Mouse (Mus musculus) left cerebral cortex, postnatal 36 days (tissue): Measurements from ENCODE around the gene Cish. TPM values are rescaled to one million over a fixed set of nuclear protein-coding genes. Genes with fewer than 3 reads are reported as not detected.

ENCODE experiments used
- DNase-seq, 2 experiments: peaks; one replicate each; pipeline ENCODE4 v3.0.0; 2021 to 2022; ENCODE audit warnings: low spot score in 2 of 2, mixed read lengths in 1 of 2
- intact Hi-C: fragments of 180-260 bp; cut with DNase I; formaldehyde crosslinking; loops from one replicate; pipeline ENCODE4 v1.15.1; 2025
- total RNA-seq, 2 experiments: library from RNA; stranded (reverse); gene quantifications; 2 replicates each; pipeline ENCODE4 v1.2.3; 2021

The Cish gene
- total RNA-seq, 2 experiments from 2014 or later, result 4.8 to 11.0 TPM

DNA sequence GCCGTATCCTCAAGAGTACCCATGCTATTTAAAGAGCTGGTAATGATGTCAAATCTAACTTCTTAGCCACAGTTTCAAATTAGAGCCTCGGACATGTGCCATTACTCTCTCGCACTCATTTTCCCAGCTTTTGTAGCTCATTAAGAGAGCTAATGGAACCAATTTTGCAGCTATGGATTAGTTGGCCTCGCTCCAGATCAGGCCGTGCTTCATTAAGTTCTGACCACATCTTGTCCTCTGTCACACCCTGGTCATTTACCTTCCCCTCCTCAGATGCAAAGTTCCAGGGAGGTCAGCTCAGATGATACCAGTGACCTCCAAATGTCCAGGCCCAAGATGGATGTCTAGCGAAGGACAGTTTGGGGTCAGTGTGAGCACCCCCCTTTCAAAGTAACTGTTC lies 21.1 kb upstream of the Cish start:
- no peak for DNase-seq
- intact Hi-C loops, result no loop called here

DNA sequence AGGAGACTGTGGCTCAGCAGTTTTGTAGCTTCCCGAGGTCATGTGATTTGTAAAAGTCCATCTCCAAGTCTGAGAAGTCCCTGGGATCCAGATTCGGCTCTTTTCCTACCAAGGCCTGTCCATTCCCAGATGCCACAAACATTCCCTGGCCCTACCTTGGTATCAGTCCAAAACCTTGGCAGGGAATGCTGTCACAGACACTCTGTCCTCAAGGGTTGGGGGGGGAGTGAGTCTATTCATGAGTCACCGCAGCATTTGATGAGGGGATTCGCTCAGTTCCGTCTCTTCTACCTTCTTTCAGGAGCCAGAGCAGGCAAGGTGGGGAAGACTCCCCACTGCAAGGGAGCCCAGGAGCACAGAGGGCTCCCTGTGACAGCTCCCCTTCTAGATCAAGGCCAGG lies 20.1 kb upstream of the Cish start:
- no peak for DNase-seq
- intact Hi-C loops, result no loop called here

DNA sequence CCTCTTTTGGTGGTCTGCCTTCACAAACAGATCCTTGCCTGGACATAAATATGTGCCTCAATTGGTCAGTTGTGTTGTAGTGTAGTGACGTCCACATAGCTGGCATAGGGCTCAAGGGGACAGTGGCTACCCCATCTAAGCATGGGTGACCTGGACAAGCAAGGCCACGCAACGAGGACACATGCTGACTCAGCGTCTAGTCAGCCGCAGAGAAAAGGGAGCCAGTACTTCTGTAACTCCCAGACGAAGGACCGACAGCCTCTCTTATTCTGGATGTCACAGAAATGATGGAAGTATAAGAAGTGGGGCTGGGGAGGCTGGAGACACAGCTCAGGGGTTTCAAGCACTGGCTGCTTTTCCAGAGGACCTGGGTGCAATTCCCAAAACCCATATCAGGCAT lies 18.2 kb upstream of the Cish start:
- no peak for DNase-seq
- intact Hi-C loops, result no loop called here

DNA sequence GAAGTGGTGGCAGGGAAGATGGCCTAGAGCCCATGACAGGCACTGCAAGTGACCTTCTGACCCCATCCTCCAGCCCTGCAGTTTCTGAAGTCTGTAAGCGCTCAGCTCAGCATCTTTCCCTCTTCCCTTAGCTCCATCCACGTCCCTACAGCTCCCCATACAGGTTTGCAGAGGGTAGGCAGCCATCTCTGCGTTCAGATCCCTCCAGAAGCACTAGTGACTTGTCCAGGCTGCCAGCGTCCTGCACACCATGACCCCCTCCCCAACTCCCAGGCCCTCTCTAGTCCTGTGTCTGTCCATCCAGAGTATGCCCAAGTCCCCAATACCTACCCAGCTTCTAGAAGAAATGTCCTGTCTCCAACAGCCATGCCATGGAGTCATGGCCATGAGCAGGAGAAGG lies 17.7 kb upstream of the Cish start:
- intact Hi-C loops, result no loop called here
- DNase-seq, result peak in 1 of 2 experiments; percentile 33

DNA sequence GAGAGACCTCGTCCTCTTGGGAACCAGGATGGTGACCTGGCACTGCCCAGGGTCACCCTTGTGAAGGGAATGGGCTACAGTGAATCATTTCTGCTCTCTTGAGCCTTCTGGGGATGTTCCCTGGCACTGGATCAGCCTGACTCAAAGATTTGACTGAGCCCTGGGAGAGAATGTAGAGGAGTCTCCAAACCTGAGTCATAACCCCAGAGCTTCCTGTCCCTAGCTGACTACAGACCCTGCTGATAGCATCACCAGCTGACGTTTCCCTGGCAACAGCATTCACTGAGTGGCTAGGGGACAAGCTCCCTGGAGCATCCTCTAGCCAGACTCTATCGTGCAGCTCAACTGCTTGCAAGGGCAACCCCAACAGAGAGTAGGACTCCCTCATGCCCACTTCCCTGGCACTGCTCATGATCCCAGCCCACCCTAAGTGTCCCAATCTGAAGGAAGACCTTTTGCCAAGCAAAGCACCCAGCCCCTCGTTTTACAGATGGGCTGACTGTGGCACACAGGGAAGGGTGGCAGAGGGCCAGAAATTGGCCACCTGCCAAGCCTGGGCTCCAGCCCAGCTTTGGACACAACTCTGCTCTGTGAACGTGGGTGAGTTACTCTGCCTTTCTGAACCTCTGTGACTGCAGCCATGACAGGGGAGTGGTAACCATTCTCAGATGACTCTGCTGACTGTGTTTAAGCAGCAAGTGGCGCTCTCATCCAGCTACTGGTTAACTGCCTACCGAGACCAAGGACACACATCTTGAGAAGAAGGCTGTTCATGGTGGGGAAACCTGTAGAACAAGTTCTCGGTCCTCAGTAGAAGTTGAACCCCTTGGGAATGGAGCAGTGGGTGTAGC lies 17.1 kb upstream of the Cish start:
- intact Hi-C loops, result no loop called here
- no peak for DNase-seq

DNA sequence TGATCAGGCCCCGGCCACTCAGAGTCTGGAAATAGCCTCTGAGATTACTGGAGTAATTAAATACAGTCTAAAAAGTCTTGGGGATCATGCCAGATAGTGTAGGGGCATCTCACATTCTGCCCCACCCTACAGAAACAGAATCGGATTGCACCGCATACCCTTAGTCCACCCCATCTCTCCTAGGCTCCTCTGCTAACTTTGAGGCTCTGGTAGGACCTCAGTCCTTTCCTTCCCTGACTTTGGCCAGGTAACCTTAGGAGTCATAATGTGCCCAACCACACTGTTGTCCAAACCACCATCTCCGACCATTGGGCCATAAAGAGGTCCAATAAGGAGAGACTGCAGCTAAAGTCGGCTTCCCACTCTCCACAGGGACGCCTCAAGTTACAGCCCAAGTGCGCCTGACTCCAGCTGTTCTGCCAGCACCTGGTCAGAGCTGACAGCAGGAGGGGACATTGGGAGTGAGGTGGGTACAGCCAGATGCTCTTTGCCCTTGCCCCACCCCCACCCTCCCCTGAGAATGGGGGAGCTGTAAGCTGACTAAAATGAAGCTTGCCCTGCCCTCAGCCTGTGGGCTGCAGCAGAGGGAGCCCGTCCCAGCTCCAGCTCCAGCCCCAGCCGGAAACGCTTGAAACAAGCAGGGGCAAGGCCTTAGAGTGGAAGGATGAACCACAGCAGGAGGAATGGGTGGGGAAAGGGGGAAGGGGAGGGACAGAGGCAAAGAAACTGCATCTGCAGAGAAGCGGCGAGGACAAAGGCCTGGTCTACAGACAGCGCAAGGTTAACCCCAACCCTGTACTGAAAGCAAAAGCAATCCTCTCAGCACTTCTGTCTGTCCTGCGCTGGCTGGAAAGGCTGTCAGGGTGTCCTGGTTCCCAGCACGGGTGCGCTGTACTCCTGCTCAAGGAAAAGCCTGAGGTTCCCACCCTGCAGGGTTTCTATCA lies 16.2 kb upstream of the Cish start:
- intact Hi-C loops, result loop anchor here (10.0 kb wide), 1 partner anchor 595 kb away; the partner anchor contains the start of gene Tex264
- DNase-seq, result no peak

DNA sequence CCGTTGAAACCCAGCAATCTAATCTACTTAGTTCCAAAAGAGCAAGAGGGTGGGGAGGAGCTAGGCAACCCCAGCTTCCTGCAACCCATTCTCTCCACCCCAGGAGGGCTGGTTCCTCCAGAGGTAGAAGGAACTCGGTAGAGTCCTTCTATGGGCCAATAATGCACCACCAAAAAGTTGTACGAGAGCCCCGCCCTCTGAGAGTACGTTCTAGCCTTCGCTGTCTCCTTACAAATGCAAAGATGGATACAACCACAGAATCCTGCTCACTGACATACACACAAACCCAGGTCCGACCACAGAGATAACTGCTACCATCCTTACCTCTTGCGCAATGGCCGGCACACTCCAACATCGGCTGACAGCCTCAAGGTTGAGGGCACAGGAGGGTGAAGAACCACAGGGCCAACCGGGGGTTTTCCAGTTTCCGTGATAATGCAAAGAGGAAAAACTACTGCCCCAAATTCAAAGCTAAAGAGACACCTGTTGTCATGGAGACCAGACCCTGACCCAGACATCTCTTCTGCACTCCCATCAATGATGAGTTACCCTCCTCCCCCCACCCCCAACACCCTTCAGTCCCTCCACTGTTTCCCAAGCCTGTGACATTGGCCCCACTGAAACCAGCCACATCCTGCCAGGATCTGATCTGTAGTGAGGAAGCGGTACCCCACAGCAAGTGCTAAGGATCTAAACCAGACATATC lies 15.4 kb upstream of the Cish start:
- intact Hi-C loops, result loop anchor here (10.0 kb wide), 1 partner anchor 596 kb away; the partner anchor contains the start of gene Tex264
- DNase-seq, result no peak

DNA sequence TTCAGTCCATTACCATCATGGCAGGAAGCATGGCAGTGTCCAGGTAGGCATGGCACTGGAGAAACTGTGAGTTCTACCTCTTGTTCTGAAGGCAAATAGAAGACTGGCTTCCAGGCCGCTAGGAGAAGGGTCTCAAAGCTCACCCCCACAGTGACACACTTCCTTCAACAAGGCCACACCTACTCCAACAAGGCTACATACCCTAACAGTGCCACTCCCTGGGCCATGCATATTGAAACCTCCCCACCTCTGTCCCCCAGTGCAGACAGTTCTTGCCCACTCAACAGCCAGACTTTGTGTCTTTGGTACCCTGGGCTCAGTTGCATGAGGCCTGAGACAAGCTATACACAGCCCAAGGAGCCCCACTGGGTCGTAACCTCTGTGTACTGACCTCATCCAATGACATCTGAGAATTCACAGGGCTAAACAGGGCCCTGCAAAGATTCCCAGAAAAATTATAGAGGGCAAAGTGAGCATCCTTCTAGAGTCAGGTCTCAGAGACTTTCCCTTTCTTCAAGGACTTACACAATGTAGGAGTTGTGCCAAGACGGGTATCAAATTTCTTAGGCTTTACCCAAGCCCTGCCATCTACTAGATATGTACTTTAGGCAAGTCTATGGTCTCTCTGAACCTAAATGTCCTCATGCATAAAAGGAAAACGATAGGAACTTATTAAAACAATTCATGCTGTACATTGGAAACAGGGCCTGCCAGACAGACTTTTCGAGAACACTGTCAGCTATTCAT lies 14.4 kb upstream of the Cish start:
- no peak for DNase-seq
- intact Hi-C loops, result loop anchor here (10.0 kb wide), 1 partner anchor 597 kb away; the partner anchor contains the start of gene Tex264

DNA sequence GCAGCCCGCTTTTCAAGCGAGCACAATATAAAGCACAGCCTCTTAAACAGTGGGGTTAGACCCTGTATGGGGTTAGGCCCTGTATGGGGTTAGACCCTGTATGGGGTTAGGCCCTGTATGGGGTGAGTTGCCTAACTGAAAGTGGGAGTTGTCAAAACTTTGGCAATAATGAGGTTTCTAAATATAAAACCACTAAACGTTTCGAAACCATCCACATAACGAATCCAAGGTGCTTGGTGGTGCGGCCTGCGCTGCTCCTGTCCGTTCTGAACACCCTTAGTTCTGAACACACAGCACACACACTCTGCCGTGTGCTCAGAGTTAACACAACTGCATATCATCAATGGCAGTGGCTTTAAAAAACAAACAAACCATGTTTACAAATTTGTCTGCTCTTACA lies 12.9 kb upstream of the Cish start:
- intact Hi-C loops, result loop anchor here (10.0 kb wide), 1 partner anchor 598 kb away; the partner anchor contains the start of gene Tex264
- DNase-seq, result no peak

DNA sequence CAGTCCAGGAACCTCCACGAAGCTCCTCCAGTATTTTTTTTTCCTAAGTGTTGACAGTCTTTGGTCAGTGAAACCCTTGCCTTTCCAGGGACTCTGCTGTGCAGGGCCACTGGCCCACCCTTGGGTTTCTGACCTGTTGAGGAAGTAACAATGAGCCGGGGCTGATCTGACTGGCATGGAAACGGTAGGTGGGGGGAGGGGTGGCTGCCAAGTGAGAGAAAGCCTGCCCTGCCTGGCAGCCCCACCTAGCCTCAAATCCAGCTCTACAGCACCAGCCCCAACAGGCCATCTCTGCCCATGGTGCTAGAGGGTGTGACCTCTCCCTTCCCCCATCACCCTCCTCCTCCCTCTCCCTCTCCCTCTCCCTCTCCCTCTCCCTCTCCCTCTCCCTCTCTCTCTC lies 10.8 kb upstream of the Cish start:
- intact Hi-C loops, result loop anchor here (10.0 kb wide), 1 partner anchor 600 kb away; the partner anchor contains the start of gene Tex264
- DNase-seq, result no peak

DNA sequence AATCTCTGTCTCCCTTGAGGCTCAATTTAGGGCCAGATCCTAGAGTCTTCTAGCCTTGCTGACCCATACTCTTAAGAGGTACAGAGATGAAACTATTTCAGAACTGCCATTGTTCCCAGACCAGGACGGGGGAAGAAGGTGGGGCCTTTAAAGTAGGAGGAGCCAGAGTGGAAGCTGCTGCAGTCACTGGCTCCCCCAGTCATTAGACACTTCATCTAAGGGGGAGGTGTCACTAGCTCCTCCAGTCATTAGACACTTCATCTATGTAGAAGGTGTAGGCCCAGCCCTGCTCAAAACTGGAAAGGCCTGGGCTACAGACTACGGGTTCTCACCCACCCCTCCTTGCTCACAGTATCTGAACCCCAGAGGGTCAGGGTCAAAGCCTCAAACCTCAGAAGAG lies 8.5 kb upstream of the Cish start:
- intact Hi-C loops, result loop anchor here (10.0 kb wide), 1 partner anchor 602 kb away; the partner anchor contains the start of gene Tex264
- no peak for DNase-seq

DNA sequence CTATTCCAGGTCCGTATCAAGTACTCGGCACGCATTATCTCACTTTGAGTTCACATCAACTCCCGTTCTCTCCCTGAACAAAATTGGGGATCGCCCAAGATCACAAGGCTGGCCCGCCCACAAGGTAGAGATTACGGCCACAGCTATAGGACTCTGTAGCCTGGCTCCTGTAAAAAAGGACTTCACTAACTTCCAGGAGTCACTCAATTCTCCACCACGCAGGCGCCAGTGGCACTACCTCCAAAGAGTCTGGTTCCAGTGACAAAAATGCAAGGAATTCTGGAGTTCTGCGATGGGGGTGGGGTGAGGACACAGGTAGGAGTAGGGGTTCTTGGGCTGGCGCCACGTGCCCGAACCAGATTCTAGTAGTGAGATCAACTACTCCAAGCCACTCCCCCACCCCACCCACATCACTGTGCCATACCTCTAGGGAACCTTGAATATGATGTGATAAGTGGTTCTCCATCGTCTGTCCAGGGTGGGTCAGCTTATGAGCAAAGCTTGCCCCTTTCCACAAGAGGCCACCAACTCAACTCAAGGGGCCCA lies 7.6 kb upstream of the Cish start:
- intact Hi-C loops, result loop anchor here (10.0 kb wide), 1 partner anchor 603 kb away; the partner anchor contains the start of gene Tex264
- DNase-seq, result no peak

DNA sequence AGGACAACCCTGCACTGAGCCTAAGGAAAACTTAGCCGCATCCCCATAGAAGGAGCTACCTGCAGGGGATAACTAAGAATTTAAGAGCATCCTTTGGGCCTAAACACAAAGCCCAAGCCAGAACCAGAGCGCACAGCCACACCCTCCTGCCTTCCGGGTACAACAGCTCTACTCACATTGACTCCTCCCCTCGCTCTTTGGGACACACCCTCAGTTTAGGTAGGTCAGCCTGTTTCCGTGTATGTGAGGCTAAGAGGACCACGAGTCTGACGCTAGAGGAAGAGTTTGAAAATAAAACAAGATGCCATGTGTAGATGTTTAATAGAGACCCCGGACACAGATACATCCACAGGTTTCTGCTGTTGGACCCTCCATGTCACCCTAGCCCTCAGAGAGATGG lies 7.1 kb upstream of the Cish start:
- intact Hi-C loops, result loop anchor here (10.0 kb wide), 1 partner anchor 604 kb away; the partner anchor contains the start of gene Tex264
- no peak for DNase-seq

DNA sequence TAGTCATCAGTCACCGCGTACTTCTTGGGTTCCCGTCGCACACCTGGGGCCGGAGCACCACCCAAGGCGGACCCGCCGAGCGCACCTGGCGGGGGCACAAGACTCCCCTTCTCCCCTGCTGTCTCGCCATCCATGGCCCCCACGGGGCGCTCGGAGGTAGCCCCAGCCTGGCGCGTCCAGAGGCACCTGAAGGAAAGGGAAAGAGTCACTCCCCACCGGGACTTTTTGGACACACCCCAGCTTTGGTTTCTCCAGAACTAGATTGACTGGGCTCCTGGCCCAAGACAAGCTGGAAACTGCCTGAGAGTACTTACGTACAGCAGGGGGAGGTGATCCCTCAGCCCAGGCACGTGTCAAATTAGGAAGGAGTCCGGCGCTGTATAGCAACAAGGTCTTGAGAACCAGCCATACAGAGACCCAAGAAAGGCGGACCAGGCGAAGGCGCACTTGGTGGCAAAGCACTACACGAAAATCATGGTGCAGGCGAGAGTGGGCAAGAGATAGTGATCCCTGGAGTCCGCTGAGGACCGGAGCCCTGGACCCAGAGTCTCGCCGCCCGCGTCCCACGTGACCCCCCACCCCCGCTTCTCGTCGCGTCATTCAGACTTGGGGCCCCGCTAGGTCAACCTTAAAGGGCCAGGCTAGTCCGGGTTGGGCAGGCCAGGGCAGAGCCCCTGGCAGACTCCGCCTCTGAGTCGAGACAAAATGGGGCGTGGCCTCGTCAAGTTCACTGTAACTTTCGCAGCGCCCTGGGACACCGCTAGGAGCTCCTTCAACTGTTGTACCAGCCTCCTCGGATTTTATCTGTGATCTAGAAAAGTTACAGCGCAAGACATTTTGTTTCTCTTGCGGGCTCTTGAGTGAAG lies 6.4 kb upstream of the Cish start, which contains the start of gene Mapkapk3:
Gene Mapkapk3, minus strand, starts transcription at position 667 of the 866 bp plus-strand sequence.
- peak; percentile 29 to 43 for DNase-seq
- intact Hi-C loops, result loop anchor here (5.0 to 10.0 kb wide), 6 partner anchors 42 to 605 kb away; partner anchors contain the start of genes Rbm15b and Tex264

DNA sequence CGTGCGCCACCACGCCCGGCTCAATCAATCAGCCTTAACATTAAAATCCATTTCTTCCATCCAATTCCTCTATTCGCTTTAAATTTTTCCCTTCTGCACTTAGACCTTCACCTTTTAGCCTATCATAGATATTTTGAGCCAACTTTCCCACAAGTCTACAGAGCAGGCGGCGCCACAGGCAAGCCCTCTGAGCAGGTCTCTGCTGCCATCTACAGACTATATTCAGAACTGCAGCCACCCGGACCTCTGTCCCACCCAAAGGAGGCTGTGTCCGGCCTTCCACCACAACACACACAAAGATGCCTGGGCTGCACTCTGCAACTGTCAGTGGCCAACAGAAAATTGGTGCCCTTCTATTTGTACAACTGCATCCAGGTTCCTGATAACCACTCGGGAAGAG lies 4.9 kb upstream of the Cish start:
- DNase-seq, result peak; percentile 73 to 79
- intact Hi-C loops, result loop anchor here (5.0 kb wide), 5 partner anchors 44 to 404 kb away; partner anchors contain the start of gene Rbm15b

DNA sequence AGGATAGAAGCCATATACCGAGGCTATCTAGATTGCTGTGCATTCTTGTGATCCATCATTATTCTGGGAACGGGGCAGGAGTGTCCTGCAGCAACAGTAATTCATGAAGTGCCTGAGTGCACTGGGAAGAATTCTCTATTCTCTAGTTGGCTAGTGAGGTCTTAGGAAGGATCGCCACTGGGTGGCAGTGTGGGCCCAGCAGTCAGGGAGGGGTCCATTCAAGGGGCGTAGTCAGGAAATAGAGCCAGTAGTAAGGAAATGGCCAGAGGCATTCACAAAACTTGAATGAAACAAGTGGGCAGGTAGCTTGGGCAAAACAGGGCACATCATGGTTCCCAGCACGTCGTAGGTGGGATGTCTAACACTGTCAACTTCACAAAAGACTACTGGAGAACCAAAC lies 1.6 kb upstream of the Cish start:
- DNase-seq, result peak; percentile 53 to 71
- intact Hi-C loops, result loop anchor here (1.0 to 5.0 kb wide), 7 partner anchors 42 to 407 kb away; partner anchors contain the start of gene Rbm15b

DNA sequence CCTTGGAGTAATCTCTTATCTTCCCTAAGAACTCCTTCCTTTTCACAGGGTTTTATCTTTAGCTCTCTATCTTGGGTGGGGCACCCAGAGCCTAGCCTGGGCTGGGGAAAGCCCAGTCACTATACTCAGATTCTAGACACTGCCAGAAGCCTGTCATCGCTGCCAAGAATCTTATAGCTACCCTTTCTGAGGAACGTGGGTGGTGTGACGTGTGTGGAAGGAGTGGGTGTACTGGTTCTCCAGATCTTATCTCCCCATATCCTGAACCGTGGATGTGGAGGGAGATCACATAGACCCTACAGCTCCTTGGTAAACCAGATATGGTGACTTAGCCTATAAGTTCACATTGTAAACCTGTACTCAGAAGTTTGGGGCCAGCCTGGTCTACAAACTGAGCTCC lies 210 bp upstream of the Cish start:
- intact Hi-C loops, result no loop called here
- peak; percentile 44 to 58 for DNase-seq
